Mouse (Mus musculus): ENCODE measurements around the gene Kcnc2.

Gene Kcnc2

DNA sequence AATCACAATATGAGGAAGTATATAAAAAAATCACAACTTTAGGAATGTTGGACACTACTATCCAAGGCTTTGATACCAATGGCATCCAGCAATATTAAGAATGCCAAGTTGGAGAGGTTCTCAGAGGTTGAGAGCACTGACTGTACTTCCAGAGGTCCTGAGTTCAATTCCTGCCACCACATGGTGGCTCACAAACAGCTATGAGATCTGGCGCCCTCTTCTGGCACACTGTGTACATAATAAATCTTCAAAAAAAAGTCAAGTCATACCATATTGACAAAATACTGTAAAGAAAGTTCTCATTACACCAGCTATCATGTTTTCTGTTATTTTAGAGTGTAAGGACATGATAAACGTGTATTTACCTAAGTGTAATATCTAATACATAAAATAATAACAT lies 126.3 kb downstream of the Kcnc2 start:
- DNase-seq = no peak

DNA sequence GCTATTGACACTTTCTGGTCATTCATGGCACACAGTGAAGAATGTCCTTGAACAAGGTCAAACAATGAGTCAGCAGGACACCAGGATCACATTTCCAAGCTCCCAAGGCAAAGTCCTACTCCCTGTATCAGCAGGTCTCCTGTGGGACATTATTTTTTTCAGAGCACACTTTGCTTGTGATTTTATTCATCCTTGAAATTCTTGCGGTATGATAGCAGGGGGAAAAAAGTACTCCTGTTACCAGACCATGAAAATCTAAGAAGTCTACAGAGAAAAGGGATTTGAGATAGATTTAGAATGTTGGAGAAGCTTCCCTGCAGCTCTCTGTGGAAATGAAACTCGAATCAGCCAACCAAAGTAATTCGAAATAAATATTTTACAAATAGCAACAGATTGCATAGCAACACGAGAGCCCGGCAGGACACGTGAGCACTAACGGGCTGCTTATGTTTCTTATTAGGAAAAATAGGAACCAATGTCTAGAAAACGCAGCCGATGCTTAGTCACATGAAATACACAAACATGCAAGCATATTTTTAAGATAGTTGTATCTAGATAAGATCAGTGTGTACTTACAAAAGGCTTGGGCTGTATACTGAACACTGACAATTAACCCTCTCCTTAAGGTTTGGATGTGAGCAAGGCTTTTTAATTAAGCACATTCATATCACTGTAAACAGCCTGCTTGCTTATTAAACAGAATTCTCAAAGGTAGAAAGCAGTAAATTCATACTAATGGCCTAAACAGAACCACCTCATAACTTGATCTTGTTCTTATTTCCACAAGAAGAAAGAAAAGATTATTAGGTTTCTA lies 129.9 kb downstream of the Kcnc2 start:
- DNase-seq = peak; percentile 4

DNA sequence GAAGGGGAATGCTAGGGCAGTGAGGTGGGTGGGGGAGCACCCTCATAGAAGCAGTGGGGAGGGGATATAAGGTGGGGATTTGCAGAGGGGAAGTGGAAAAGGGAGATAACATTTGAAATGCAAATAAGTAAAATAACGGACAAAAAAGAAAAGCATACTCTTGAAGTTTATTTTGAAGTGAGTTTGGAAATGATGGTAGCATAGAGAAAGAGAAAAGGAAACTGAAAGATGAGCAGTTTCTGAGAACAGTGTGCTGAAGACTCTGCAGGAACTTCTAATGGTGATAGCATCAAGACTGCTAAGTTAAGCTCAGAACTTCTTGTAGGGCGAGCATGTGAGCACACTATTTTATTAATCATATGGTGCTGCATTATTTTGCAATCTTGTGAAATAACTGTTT lies 138.6 kb downstream of the Kcnc2 start:
- DNase-seq = no peak

DNA sequence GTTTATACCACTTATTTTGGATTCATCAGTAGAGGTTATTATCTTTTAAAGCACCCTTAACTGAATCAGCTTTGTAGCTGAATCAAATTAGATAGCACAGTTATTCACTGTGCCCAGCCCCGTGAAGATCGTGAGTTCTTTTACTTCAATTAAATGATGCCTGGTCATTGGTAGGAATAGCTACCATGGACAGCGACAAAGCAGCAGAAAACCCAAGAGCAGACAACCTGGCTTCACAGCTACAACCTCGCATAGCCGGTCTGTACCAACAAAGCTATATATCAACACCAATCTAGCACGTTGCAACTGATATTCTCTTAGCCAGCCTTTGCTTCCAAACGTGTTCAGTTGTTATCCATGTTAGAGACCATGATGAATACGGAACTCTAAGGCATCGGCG lies 152.4 kb downstream of the Kcnc2 start:
- no peak for DNase-seq

GRCm38 (mm10) chr10:112436950-112437349 lies 166.0 kb downstream of the Kcnc2 start:
- DNase-seq = no peak

DNA sequence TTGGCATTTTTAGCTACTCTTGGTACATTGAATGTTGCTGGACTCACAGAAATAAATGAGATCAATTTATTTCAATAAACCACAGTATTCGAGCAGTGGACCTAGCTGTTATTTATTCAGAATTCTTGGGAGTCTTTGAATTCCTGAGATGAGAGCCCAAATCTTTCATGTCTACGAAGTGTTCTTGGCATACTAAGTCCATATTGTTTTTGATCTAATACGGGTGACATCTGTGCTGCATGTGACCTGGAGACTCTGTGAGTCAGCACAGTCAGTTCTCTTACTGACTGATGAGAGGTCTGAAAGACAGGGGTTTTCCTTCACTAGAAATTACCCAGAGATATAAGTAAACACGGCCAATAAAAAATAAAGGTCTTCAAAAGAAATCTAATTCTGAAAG lies 173.7 kb downstream of the Kcnc2 start:
- no peak for DNase-seq

DNA sequence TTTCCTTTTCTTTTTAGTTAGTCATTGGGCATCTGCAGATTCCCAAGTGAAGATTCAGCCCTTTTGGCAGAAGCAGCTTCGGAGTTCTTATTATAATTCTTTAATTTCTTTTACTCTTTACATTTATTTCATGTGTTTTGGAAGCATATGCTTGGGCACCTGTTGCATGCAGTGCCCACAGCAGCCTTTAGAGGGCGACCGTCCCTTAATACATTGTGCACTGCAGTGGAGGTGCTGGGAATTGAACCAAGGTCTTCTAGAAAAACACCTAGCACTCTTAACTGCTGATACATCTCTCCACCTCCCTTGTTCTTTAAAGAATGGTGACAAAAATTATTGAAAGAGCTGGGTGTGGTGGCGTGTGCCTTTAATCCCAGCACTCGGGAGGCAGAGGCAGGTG lies 180.0 kb downstream of the Kcnc2 start:
- no peak for DNase-seq

- peak; percentile 46 for DNase-seq
Observed at GRCm38 (mm10) chr10:112468689-112469384, 197.9 kb downstream of the Kcnc2 start.

GRCm38 (mm10) chr10:112474122-112474810 lies 203.3 kb downstream of the Kcnc2 start:
- DNase-seq = no peak

- peak; percentile 77 for DNase-seq
Observed at GRCm38 (mm10) chr10:112481461-112481860, 210.5 kb downstream of the Kcnc2 start.

GRCm38 (mm10) chr10:112481921-112482607 lies 211.1 kb downstream of the Kcnc2 start:
- DNase-seq = no peak

DNA sequence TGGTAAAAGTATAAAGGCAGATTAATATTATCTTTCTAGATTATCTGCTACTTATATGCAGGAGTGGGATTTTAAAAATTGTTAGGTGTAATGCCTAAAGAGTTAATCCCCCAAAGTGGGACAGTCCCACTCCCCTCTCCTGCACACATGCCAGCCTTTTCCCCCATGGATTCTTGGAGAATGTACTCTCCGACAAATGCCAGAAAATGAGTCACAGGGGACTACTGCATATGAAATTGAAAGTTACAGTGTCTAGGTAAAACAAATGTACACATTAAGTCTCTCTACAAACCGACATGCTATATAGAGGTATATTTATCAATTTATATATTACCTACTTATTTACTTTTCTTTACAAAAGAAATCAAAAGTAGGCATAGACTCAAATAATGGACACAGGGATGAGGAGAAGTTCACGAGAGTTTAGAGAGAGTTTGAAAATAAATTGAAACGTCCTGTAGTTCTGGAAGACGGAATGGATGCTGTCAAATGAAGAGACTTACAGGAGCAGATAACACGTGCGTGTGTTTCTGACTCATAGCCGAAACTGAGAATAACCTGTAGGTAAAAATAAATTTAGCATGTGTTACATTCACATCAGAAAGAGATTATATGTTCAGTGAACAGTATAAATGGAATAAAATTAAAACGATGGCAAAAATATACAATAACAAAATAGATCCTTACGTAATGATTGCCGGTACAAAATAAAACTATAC lies 213.6 kb downstream of the Kcnc2 start:
- no peak for DNase-seq

DNA sequence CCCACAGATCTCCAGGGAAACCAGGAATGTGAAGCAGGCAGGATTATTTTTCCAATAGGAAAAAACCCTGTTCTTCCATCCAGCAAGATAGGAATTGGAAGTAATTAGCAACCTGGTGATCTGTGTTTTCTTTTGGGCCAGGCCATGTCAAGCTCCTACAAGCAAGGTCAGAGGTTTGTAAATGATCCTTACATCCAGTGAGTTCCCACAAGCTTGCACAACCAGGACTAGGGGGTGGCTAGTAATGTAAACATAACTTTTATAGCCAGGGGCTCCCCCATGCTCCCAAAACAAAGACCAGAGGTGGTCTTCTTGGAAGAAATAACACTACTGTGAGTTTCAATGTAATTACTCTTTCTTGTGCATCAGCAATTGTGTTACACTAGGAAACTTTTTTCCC lies 214.9 kb downstream of the Kcnc2 start:
- no peak for DNase-seq

GRCm38 (mm10) chr10:112488751-112489150 lies 217.8 kb downstream of the Kcnc2 start:
- no peak for DNase-seq

Measured in right cerebral cortex, adult 18-20 months (tissue).